Mouse (Mus musculus) CH12.LX (cell line): ENCODE results near the gene Cacna2d1. TPM values are rescaled to one million over a fixed set of nuclear protein-coding genes. Genes with fewer than 3 reads are reported as not detected.

Experiments used
- DNase-seq: peaks from one replicate; pipeline ENCODE4 v3.0.0-alpha.2; 2013; ENCODE audit errors: extremely low read depth
- H3K27ac ChIP-seq: 2 replicates; pipeline ENCODE4 v1.5.1; 2012; ENCODE audit warnings: low read depth, mild to moderate bottlenecking, control low read depth, moderate library complexity; ENCODE audit not compliant: insufficient read depth
- H3K27me3 ChIP-seq: replicated peaks from 2 replicates; pipeline ENCODE3; 2012; ENCODE audit warnings: inconsistent platforms
- H3K36me3 ChIP-seq, 2 experiments: replicated peaks in 1 of 2; 2 replicates each; pipeline versions ENCODE3 to v1.6.1; 2012; ENCODE audit warnings: inconsistent platforms in 1 of 2, low read length in 1 of 2, mild to moderate bottlenecking in 1 of 2, mixed read lengths in 1 of 2, moderate library complexity in 1 of 2; ENCODE audit not compliant: control insufficient read depth in 1 of 2, insufficient read depth in 1 of 2
- H3K4me1 ChIP-seq, 2 experiments: 2 replicates each; pipeline ENCODE4 v1.6.1; 2012; ENCODE audit warnings: inconsistent platforms in 1 of 2, moderate library complexity in 1 of 2; ENCODE audit not compliant: insufficient read depth in 2 of 2, control insufficient read depth in 1 of 2
- H3K4me2 ChIP-seq: 2 replicates; pipeline ENCODE4 v1.6.1; 2012; ENCODE audit warnings: low read depth, mild to moderate bottlenecking, control low read depth; ENCODE audit not compliant: poor library complexity, insufficient read depth, severe bottlenecking
- H3K4me3 ChIP-seq, 3 experiments: fragments of 150-350 bp in 1 of 3; sonication (generic) in 1 of 3; replicated peaks in 1 of 3; 2 replicates each; pipeline versions ENCODE3 to v1.5.1; 2011 to 2012; ENCODE audit warnings: low read depth in 2 of 3, low read length in 2 of 3, mild to moderate bottlenecking in 2 of 3, moderate library complexity in 2 of 3, control low read depth in 1 of 3, improper control_type of control experiment in 1 of 3, inconsistent platforms in 1 of 3, mixed read lengths in 1 of 3; ENCODE audit not compliant: poor library complexity in 1 of 3
- H3K79me2 ChIP-seq: replicated peaks from 2 replicates; pipeline ENCODE4 v1.6.1; 2012; ENCODE audit warnings: mild to moderate bottlenecking, moderate library complexity; ENCODE audit not compliant: control insufficient read depth, poor library complexity, insufficient read depth, severe bottlenecking; ENCODE audit errors: extremely low read depth
- H3K9ac ChIP-seq: 2 replicates; pipeline ENCODE4 v1.6.1; 2012; ENCODE audit warnings: low read depth, mild to moderate bottlenecking, control low read depth, moderate library complexity; ENCODE audit not compliant: insufficient read depth
- H3K9me3 ChIP-seq: replicated peaks from 2 replicates; pipeline ENCODE3; 2012; ENCODE audit warnings: low read length, inconsistent platforms, mixed read lengths
- BHLHE40 ChIP-seq: IDR thresholded peaks from 2 replicates; pipeline ENCODE4 v1.6.1; 2011; ENCODE audit warnings: mild to moderate bottlenecking, low read depth, low read length, improper control_type of control experiment
- CTCF ChIP-seq, 2 experiments: IDR thresholded peaks in 1 of 2; conservative IDR thresholded peaks in 1 of 2; 2 replicates each; pipeline ENCODE4 v1.5.1; 2011 to 2012; ENCODE audit warnings: low read depth in 2 of 2, low read length in 2 of 2, improper control_type of control experiment in 1 of 2, inconsistent platforms in 1 of 2, mild to moderate bottlenecking in 1 of 2, moderate library complexity in 1 of 2
- E2F4 ChIP-seq: IDR thresholded peaks from 2 replicates; pipeline ENCODE4 v1.6.1; 2011; ENCODE audit warnings: low read depth, low read length, improper control_type of control experiment; ENCODE audit not compliant: insufficient replicate concordance
- ELF1 ChIP-seq: IDR thresholded peaks from 2 replicates; pipeline ENCODE4 v1.6.1; 2014; ENCODE audit warnings: low read depth, mild to moderate bottlenecking, inconsistent platforms, low read length, improper control_type of control experiment
- EP300 ChIP-seq: IDR thresholded peaks from 2 replicates; pipeline ENCODE4 v1.6.1; 2011; ENCODE audit warnings: low read length, improper control_type of control experiment
- ETS1 ChIP-seq: conservative IDR thresholded peaks from 2 replicates; pipeline ENCODE4 v1.6.1; 2012; ENCODE audit warnings: low read depth, mild to moderate bottlenecking, inconsistent platforms, low read length, improper control_type of control experiment, moderate library complexity
- GABPA ChIP-seq: IDR thresholded peaks from 2 replicates; pipeline ENCODE4 v1.6.1; 2012; ENCODE audit warnings: low read depth, low read length, improper control_type of control experiment, inconsistent platforms; ENCODE audit not compliant: insufficient replicate concordance
- HCFC1 ChIP-seq: IDR thresholded peaks from 2 replicates; pipeline ENCODE4 v1.6.1; 2012; ENCODE audit warnings: low read depth, mild to moderate bottlenecking, inconsistent platforms, low read length, improper control_type of control experiment
- JUND ChIP-seq: conservative IDR thresholded peaks from 2 replicates; pipeline ENCODE4 v1.6.1; 2011; ENCODE audit warnings: low read depth, low read length, improper control_type of control experiment
- MAFK ChIP-seq: IDR thresholded peaks from 2 replicates; pipeline ENCODE4 v1.6.1; 2011; ENCODE audit warnings: low read length, improper control_type of control experiment; ENCODE audit not compliant: insufficient replicate concordance
- MAZ ChIP-seq: IDR thresholded peaks from 2 replicates; pipeline ENCODE4 v1.6.1; 2012; ENCODE audit warnings: low read depth, mild to moderate bottlenecking, inconsistent platforms, low read length, improper control_type of control experiment, moderate library complexity
- MEF2A ChIP-seq: IDR thresholded peaks from 2 replicates; pipeline ENCODE4 v1.6.1; 2014; ENCODE audit warnings: low read depth, mild to moderate bottlenecking, inconsistent platforms, low read length, improper control_type of control experiment, borderline replicate concordance
- MXI1 ChIP-seq: IDR thresholded peaks from 2 replicates; pipeline ENCODE4 v1.6.1; 2011; ENCODE audit warnings: mild to moderate bottlenecking, low read depth, low read length, improper control_type of control experiment
- NELFE ChIP-seq: IDR thresholded peaks from 2 replicates; pipeline ENCODE4 v1.6.1; 2011; ENCODE audit warnings: low read depth, low read length, improper control_type of control experiment
- NRF1 ChIP-seq: IDR thresholded peaks from 2 replicates; pipeline ENCODE4 v1.6.1; 2014; ENCODE audit warnings: low read depth, mild to moderate bottlenecking, inconsistent platforms, low read length, improper control_type of control experiment, moderate library complexity
- PAX5 ChIP-seq: IDR thresholded peaks from 2 replicates; pipeline ENCODE4 v1.6.1; 2012; ENCODE audit warnings: low read length, inconsistent platforms, mixed read lengths
- POLR2AphosphoS2 ChIP-seq: IDR thresholded peaks from 2 replicates; pipeline ENCODE4 v1.6.1; 2011; ENCODE audit warnings: low read depth, low read length, improper control_type of control experiment
- RAD21 ChIP-seq: IDR thresholded peaks from 2 replicates; pipeline ENCODE4 v1.6.1; 2011; ENCODE audit warnings: low read depth, mild to moderate bottlenecking, low read length, improper control_type of control experiment, moderate library complexity
- SIN3A ChIP-seq: IDR thresholded peaks from 2 replicates; pipeline ENCODE4 v1.6.1; 2012; ENCODE audit warnings: low read length, improper control_type of control experiment, inconsistent platforms
- SMC3 ChIP-seq: IDR thresholded peaks from 2 replicates; pipeline ENCODE4 v1.6.1; 2011; ENCODE audit warnings: low read depth, low read length, improper control_type of control experiment
- TBP ChIP-seq: conservative IDR thresholded peaks from 2 replicates; pipeline ENCODE4 v1.6.1; 2011; ENCODE audit warnings: low read depth, low read length, improper control_type of control experiment
- TCF12 ChIP-seq: IDR thresholded peaks from 2 replicates; pipeline ENCODE4 v1.6.1; 2014; ENCODE audit warnings: low read depth, mild to moderate bottlenecking, inconsistent platforms, low read length, improper control_type of control experiment
- USF1 ChIP-seq: IDR thresholded peaks from 2 replicates; pipeline ENCODE4 v1.6.1; 2014; ENCODE audit warnings: low read depth, mild to moderate bottlenecking, inconsistent platforms, low read length, improper control_type of control experiment
- USF2 ChIP-seq: conservative IDR thresholded peaks from 2 replicates; pipeline ENCODE4 v1.6.1; 2011; ENCODE audit warnings: low read depth, low read length, improper control_type of control experiment
- ZKSCAN1 ChIP-seq: IDR thresholded peaks from 2 replicates; pipeline ENCODE4 v1.6.1; 2012; ENCODE audit warnings: low read depth, inconsistent platforms, low read length, improper control_type of control experiment, borderline replicate concordance
- ZMIZ1 ChIP-seq: IDR thresholded peaks from 2 replicates; pipeline ENCODE4 v1.6.1; 2012; ENCODE audit warnings: low read depth, mild to moderate bottlenecking, inconsistent platforms, low read length, improper control_type of control experiment
- ZNF384 ChIP-seq: IDR thresholded peaks from 2 replicates; pipeline ENCODE4 v1.6.1; 2012; ENCODE audit warnings: low read depth, low read length, improper control_type of control experiment, inconsistent platforms
- dilution Hi-C: fragments of 300-500 bp; cut with MboI; formaldehyde crosslinking; loops from 2 replicates; pipeline ENCODE4 v1.14.3; 2020; ENCODE audit warnings: low sequenced_read_pairs; ENCODE audit not compliant: extremely low pct_unique_long_range_greater_than_20kb, extremely low pct_ligation_motif_present
- in situ Hi-C: fragments of 300-500 bp; cut with MboI; formaldehyde crosslinking; loops from 3 replicates; pipeline ENCODE4 v1.14.3; 2019; ENCODE audit warnings: low sequenced_read_pairs, low pct_ligation_motif_present, low pct_unique_long_range_greater_than_20kb, mixed read lengths
- polyA plus RNA-seq: library from polyadenylated mRNA; unstranded; fragments of >175 nt; gene quantifications from 2 replicates; pipeline ENCODE4 v1.2.1, GENCODE M21; 2012; ENCODE audit warnings: low read depth; ENCODE audit not compliant: insufficient read length
- total RNA-seq, 2 experiments: library from RNA; depleted of rRNA; stranded (reverse); fragments of 300-350 nt in 1 of 2; fragments of >200 nt in 1 of 2; gene quantifications; 2 replicates each; pipeline ENCODE4 v1.2.3; 2012 to 2014

The Cacna2d1 gene
- total and polyA plus RNA-seq, 3 experiments, result 0.13 to 1.3 (median 0.28) TPM

DNA sequence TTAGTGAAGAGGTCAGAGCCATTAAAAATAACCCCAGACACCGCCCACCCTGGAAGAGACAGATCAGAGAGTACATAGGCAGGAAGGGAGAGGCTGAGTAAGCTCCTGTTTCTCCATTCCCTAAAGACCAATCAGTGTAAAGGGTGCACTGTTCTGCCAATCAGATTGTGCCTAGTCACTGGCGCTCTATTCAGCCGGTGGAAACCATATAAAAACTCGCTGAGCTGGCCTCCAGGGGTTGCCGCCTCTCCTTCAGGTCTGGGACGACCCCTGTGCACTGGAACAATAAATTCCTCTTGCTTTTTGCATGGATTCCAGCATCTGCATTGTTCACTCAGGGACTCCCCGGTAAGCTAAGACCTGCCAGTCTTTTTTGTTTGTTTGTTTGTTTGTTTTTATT lies 246.6 kb downstream of the Cacna2d1 start:
- no peak for DNase-seq
- dilution Hi-C loops, result no loop called here
- in situ Hi-C loops, result no loop called here
- TF ChIP-seq SIN3A (no peak), ZKSCAN1 (no peak), MAFK (no peak), ZNF384 (no peak), MXI1 (no peak), PAX5 (no peak), ZMIZ1 (no peak), RAD21 (no peak), TBP (no peak), SMC3 (no peak), HCFC1 (no peak), NRF1 (no peak), GABPA (no peak), EP300 (no peak)
- TF ChIP-seq, all 38 proteins: peak for 0
- no peak overlapping the region for H3K4me3 ChIP-seq
- no peaks in the 10 kb centered on the region for H3K79me2 ChIP-seq
- H3K9me3 ChIP-seq, result peaks cover 3% of the 10 kb centered on the region
- H3K4me2 ChIP-seq, result no peak overlapping the region
- H3K4me1 ChIP-seq, result no peaks in the 10 kb centered on the region
- H3K27me3 ChIP-seq, result no peaks in the 10 kb centered on the region
- H3K9ac ChIP-seq, result no peak overlapping the region
- no peaks in the 10 kb centered on the region for H3K36me3 ChIP-seq
- no peak overlapping the region for H3K27ac ChIP-seq

DNA sequence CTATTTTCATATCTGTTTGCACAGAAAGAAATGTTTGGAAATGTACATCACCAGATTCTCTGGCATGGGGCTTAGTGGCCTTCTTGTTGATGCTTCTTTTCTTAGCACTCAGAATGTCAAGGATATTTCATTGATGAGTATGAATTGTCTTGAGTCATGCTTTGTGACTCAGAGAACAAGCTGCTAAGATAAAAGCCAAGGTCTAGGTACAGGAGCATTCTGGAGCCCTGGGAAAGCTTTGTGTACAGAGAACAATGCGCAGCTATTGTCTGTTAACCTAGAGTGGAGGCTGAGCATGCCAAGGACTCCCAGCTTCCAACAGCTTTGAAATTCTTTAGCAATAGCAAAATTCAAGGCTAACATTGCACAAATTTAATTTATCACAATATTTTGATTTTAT lies 249.6 kb downstream of the Cacna2d1 start:
- dilution Hi-C loops, result no loop called here
- TF ChIP-seq MAZ (no peak), RAD21 (no peak), PAX5 (no peak), USF2 (no peak), ETS1 (no peak), BHLHE40 (no peak), GABPA (no peak), SIN3A (no peak), POLR2AphosphoS2 (no peak), CTCF (conservative IDR thresholded peaks at IDR 0.05 in 1 of 2, IDR thresholded peaks at IDR 0.05 in 1 of 2; ENCODE audit: low read depth in 2 of 2, low read length in 2 of 2) (no peak), MEF2A (no peak), USF1 (no peak), ELF1 (no peak), TCF12 (no peak), E2F4 (no peak), NRF1 (no peak), NELFE (no peak), JUND (no peak), ZNF384 (no peak)
- TF ChIP-seq, all 38 proteins: peak for 0
- H3K36me3 ChIP-seq, result no peaks in the 10 kb centered on the region
- peaks cover 2% of the 10 kb centered on the region for H3K9me3 ChIP-seq
- H3K4me1 ChIP-seq, result no peaks in the 10 kb centered on the region
- DNase-seq, result no peak
- no peak overlapping the region for H3K9ac ChIP-seq
- H3K27ac ChIP-seq, result no peak overlapping the region
- H3K4me2 ChIP-seq, result no peak overlapping the region
- in situ Hi-C loops, result no loop called here
- H3K4me3 ChIP-seq, result no peak overlapping the region
- H3K79me2 ChIP-seq, result no peaks in the 10 kb centered on the region
- no peaks in the 10 kb centered on the region for H3K27me3 ChIP-seq
